Mouse (Mus musculus) left cerebral cortex, postnatal 36 days (tissue): ENCODE data around the gene Retsat. TPM values are rescaled to one million over a fixed set of nuclear protein-coding genes. Genes with fewer than 3 reads are reported as not detected.
A peak's percentile ranks its signal among the peaks of the same experiment; 100 is the strongest.

Source experiments
- DNase-seq, 2 experiments: peaks; one replicate each; pipeline ENCODE4 v3.0.0; 2021 to 2022; ENCODE audit warnings: low spot score in 2 of 2, mixed read lengths in 1 of 2
- intact Hi-C: fragments of 180-260 bp; cut with DNase I; formaldehyde crosslinking; loops from one replicate; pipeline ENCODE4 v1.15.1; 2025
- total RNA-seq, 2 experiments: library from RNA; stranded (reverse); gene quantifications; 2 replicates each; pipeline ENCODE4 v1.2.3; 2021

Gene Retsat
- total RNA-seq, 2 experiments from 2014 or later, result 52.2 to 53.9 TPM

- intact Hi-C loops, result no loop called here
- DNase-seq, result no peak
Measured at GRCm38 (mm10) chr6:72654355-72654754, 56.1 kb downstream of the Retsat start.

DNA sequence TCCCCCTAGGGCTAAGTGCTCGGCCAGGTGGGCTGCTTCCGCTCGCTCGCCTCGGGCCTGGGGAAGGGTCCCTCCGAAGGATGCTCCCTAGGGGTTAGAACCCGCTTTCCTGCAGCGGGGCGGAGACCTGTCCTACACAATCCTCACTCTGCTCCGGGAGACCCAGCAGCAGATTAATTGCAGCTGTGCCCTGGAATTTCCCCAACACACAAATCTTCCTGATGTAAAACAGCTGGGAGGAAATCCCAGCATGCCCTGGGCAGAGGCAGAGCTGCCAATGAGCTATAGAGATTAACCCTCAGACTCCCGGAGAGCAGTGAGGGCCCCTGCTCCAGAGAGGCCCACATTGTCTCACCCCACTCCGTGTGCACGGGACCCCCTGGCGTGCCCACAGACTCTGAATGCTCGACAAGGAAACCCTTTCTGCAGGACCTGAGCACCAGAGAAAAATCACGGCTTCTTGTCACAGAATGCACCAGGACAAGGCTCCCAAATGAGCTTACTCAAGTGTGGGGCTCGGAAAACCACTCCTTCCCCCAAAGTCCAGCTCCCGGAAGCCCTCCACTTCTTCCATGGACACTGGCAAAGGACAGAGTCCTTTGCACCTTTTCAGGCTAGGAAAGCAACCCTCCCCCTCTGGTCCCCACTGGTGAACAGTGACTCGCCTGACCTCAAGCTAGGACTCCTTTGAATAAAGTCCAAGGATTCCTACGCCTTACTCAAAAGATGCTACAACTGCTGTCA is 57.2 kb downstream of the Retsat start:
- intact Hi-C loops, result no loop called here
- DNase-seq, result peak in 1 of 2 experiments; percentile 9

DNA sequence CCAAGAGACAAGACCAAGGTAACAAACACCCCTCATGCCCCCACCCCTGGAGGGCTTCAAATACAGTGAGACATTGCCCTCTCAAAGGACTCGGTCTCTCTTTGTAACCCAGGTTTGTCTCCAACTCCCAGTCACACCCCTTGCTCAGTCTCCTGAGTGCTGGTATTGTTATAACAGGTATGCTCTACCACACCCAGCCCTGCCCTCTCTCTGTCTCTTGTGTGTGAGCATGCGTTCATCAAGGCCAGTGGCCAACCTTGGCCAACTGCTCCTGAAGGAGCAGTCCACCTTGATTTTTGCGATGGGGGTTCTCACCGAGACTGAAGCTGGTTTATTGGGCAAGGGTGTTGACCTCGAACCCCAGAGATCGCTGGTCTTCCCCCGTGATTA is 57.8 kb downstream of the Retsat start:
- intact Hi-C loops, result no loop called here
- DNase-seq, result no peak

- intact Hi-C loops, result no loop called here
- no peak for DNase-seq
Measured at GRCm38 (mm10) chr6:72658006-72658405, 59.7 kb downstream of the Retsat start.

Other genes with a start within 250 kb of the Retsat start
- 1 to 10 TPM; 9.0 to 9.9 TPM for gene Tmem150a, start 243.0 kb upstream of the Retsat start, total RNA-seq
- gene Rnf181, start 231.5 kb upstream of the Retsat start, total RNA-seq, result 10 to 100 TPM; 71.6 to 76.2 TPM
- gene Vamp5, start 218.0 kb upstream of the Retsat start, total RNA-seq, result 1 to 10 TPM; 4.0 to 4.3 TPM
- gene Vamp8, start 207.8 kb upstream of the Retsat start, total RNA-seq, result 10 to 100 TPM; 12.6 to 13.8 TPM
- 10 to 100 TPM; 21.7 to 27.0 TPM for gene Ggcx, start 184.2 kb upstream of the Retsat start, total RNA-seq
- gene Mat2a, start 158.9 kb upstream of the Retsat start, total RNA-seq, result 100 to 1,000 TPM; 164 to 176 TPM
- gene Sh2d6, start 76.8 kb upstream of the Retsat start, total RNA-seq, result under 1 TPM; 0.54 to 0.72 TPM
- gene Capg, start 54.1 kb upstream of the Retsat start, total RNA-seq, result 1 to 10 TPM; 2.2 to 3.1 TPM
- gene Elmod3, start 62 bp upstream of the Retsat start, total RNA-seq, result 10 to 100 TPM; 19.7 to 19.9 TPM
- 10 to 100 TPM; 89.0 to 89.3 TPM for gene Tgoln1, start 18.5 kb downstream of the Retsat start, total RNA-seq
- gene Tcf7l1, start 190.8 kb downstream of the Retsat start, total RNA-seq, result 1 to 10 TPM; 3.5 to 3.7 TPM